Mouse (Mus musculus) limb, embryonic 11.5 days (tissue): ENCODE data around the gene Dhx9. TPM values are rescaled to one million over a fixed set of nuclear protein-coding genes. Genes with fewer than 3 reads are reported as not detected.

Experiments
- ATAC-seq: fragments of 200-750 bp; cut with Nextera tagmentation; 2 replicates; pipeline ENCODE4 v1.8.0; 2017; ENCODE audit warnings: low read depth; ENCODE audit not compliant: insufficient number of reproducible peaks, low FRiP score, low TSS enrichment
- DNase-seq: peaks from one replicate; pipeline ENCODE4 v3.0.0-alpha.2; 2015; ENCODE audit warnings: low spot score
- H3K27ac ChIP-seq: fragments of 300-500 bp; sonication (generic); replicated peaks from 2 replicates; pipeline ENCODE4 v1.5.1; 2014; ENCODE audit warnings: low read depth, mild to moderate bottlenecking, low read length
- H3K27me3 ChIP-seq: fragments of 300-500 bp; sonication (generic); 2 replicates; pipeline ENCODE4 v1.6.1; 2014; ENCODE audit warnings: mild to moderate bottlenecking, low read length, mixed read lengths; ENCODE audit not compliant: control insufficient read depth, insufficient read depth
- H3K36me3 ChIP-seq: fragments of 300-500 bp; sonication (generic); 2 replicates; pipeline ENCODE4 v1.6.1; 2014; ENCODE audit warnings: mild to moderate bottlenecking, low read length, moderate library complexity, mixed read lengths; ENCODE audit not compliant: control insufficient read depth, insufficient read depth
- H3K4me1 ChIP-seq: fragments of 300-500 bp; sonication (generic); 2 replicates; pipeline ENCODE4 v1.6.1; 2014; ENCODE audit warnings: low read length, mixed read lengths; ENCODE audit not compliant: control insufficient read depth, insufficient read depth
- H3K4me2 ChIP-seq: fragments of 300-500 bp; sonication (generic); 2 replicates; pipeline ENCODE4 v1.6.1; 2014; ENCODE audit warnings: low read depth, mild to moderate bottlenecking, moderate library complexity; ENCODE audit not compliant: severe bottlenecking
- H3K4me3 ChIP-seq: fragments of 300-500 bp; sonication (generic); 2 replicates; pipeline ENCODE4 v1.5.1; 2014; ENCODE audit warnings: low read depth, low read length
- H3K9ac ChIP-seq: fragments of 300-500 bp; sonication (generic); 2 replicates; pipeline ENCODE4 v1.6.1; 2014; ENCODE audit warnings: mild to moderate bottlenecking, low read length
- H3K9me3 ChIP-seq: fragments of 300-500 bp; sonication (generic); 2 replicates; pipeline ENCODE4 v1.6.1; 2016; ENCODE audit warnings: low read length; ENCODE audit not compliant: control insufficient read depth
- WGBS: fragments of 180-500 bp; shearing (Covaris S2); extraction: QIAGEN DNeasy Blood & Tissue Kit; methylation state at CpG from one replicate; pipeline ENCODE4 v1.1.7; 2014; 5-methylcytosine and 5-hydroxymethylcytosine counted together
- polyA plus RNA-seq: library from polyadenylated mRNA; unstranded; fragments of >200 nt; fragmentation: Nextera tagmentation; extraction: Ambion mirVana; gene quantifications from 2 replicates; pipeline ENCODE4 v1.2.1, GENCODE M21; 2014

Dhx9 gene
- polyA plus RNA-seq, 1 experiment from 2014 or later, result 28.1 TPM

GRCm38 (mm10) chr1:153443019-153443418, 44.4 kb downstream of the Dhx9 start:
- no peak for DNase-seq
- Histone ChIP-seq H3K36me3 (no peaks in the 10 kb centered on the region), H3K9me3 (no peaks in the 10 kb centered on the region), H3K4me1 (no peaks in the 10 kb centered on the region), H3K4me2 (no peak overlapping the region), H3K27ac (no peak overlapping the region), H3K4me3 (no peak overlapping the region), H3K27me3 (no peaks in the 10 kb centered on the region), H3K9ac (no peak overlapping the region)
- no peak for ATAC-seq
- 79% methylated on average over 1 of the region's 1 CpGs for WGBS

GRCm38 (mm10) chr1:153441656-153442055, 45.8 kb downstream of the Dhx9 start:
- H3K27ac ChIP-seq, result no peak overlapping the region
- H3K4me3 ChIP-seq, result no peak overlapping the region
- no peaks in the 10 kb centered on the region for H3K4me1 ChIP-seq
- no peak overlapping the region for H3K9ac ChIP-seq
- ATAC-seq (no peak), DNase-seq (no peak)
- WGBS, result 79% methylated on average over 3 of the region's 3 CpGs
- H3K9me3 ChIP-seq, result no peaks in the 10 kb centered on the region
- H3K27me3 ChIP-seq, result no peaks in the 10 kb centered on the region
- H3K4me2 ChIP-seq, result no peak overlapping the region
- no peaks in the 10 kb centered on the region for H3K36me3 ChIP-seq

GRCm38 (mm10) chr1:153440752-153441151, 46.7 kb downstream of the Dhx9 start:
- H3K9ac ChIP-seq, result no peak overlapping the region
- no peak overlapping the region for H3K4me2 ChIP-seq
- ATAC-seq (no peak), DNase-seq (no peak)
- no peaks in the 10 kb centered on the region for H3K27me3 ChIP-seq
- no peak overlapping the region for H3K4me3 ChIP-seq
- no peak overlapping the region for H3K27ac ChIP-seq
- H3K36me3 ChIP-seq, result no peaks in the 10 kb centered on the region
- no peaks in the 10 kb centered on the region for H3K9me3 ChIP-seq
- H3K4me1 ChIP-seq, result no peaks in the 10 kb centered on the region
- 82% methylated on average over 4 of the region's 4 CpGs for WGBS

DNA sequence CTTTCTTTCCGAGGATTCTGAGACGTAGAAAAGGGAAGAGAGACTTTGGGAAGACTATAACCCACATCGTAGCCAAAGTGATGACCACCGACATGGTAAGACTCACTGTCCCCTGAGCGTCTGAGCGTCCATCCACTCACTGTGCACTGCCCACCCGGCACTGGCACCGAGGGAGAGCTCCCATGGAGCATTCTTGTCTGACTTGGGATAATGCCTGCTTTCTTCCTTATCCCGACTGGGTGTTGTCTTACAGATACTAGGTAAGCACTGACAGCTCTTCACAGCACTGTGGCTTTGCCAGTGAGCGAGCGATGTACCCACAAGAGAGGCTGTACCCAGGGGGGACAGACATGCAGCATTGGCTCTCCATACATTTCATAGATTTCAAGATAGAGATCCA, 49.9 kb downstream of the Dhx9 start:
- no peak overlapping the region for H3K27ac ChIP-seq
- no peaks in the 10 kb centered on the region for H3K4me1 ChIP-seq
- no peak for ATAC-seq
- H3K36me3 ChIP-seq, result no peaks in the 10 kb centered on the region
- no peaks in the 10 kb centered on the region for H3K9me3 ChIP-seq
- WGBS, result 90% methylated on average over 11 of the region's 11 CpGs
- H3K4me3 ChIP-seq, result no peak overlapping the region
- H3K27me3 ChIP-seq, result no peaks in the 10 kb centered on the region
- H3K4me2 ChIP-seq, result no peak overlapping the region
- H3K9ac ChIP-seq, result no peak overlapping the region
- no peak for DNase-seq

GRCm38 (mm10) chr1:153433851-153434589, 53.4 kb downstream of the Dhx9 start:
- Histone ChIP-seq H3K4me1 (no peaks in the 10 kb centered on the region), H3K36me3 (no peaks in the 10 kb centered on the region), H3K27ac (no peak overlapping the region), H3K4me2 (no peak overlapping the region), H3K9me3 (no peaks in the 10 kb centered on the region), H3K4me3 (no peak overlapping the region), H3K27me3 (no peaks in the 10 kb centered on the region), H3K9ac (no peak overlapping the region)
- ATAC-seq, result no peak
- 85% methylated on average over 5 of the region's 5 CpGs for WGBS
- DNase-seq, result no peak

GRCm38 (mm10) chr1:153432329-153432728, 55.1 kb downstream of the Dhx9 start:
- H3K36me3 ChIP-seq, result no peaks in the 10 kb centered on the region
- H3K27ac ChIP-seq, result no peak overlapping the region
- ATAC-seq (no peak), DNase-seq (no peak)
- no peak overlapping the region for H3K9ac ChIP-seq
- WGBS, result 95% methylated on average over 2 of the region's 2 CpGs
- no peaks in the 10 kb centered on the region for H3K27me3 ChIP-seq
- no peak overlapping the region for H3K4me2 ChIP-seq
- H3K4me3 ChIP-seq, result no peak overlapping the region
- no peaks in the 10 kb centered on the region for H3K9me3 ChIP-seq
- no peaks in the 10 kb centered on the region for H3K4me1 ChIP-seq

DNA sequence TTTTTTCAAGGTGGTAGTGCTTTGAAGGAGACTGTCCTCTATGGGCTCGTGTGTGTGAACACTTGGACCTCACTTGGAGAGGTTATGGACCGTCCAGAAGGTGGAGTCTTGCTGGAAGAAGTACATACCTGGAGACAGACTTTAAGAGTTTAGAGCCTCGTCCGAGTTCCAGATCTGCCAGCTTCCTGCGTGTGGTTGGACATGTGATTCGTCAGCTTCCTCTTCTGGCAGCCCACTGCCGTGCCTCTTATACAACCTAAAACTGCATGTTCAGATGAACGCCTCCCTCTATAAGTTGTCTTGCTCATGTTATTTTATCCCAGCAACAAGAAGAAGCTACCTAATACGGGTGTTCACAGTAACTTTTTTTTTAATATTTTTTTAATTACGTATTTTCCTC, 55.8 kb downstream of the Dhx9 start:
- 81% methylated on average over 10 of the region's 10 CpGs for WGBS
- Histone ChIP-seq H3K27me3 (no peaks in the 10 kb centered on the region; the same call in 1 of the 2 replicates), H3K27ac (no peak overlapping the region), H3K4me2 (no peak overlapping the region), H3K36me3 (no peaks in the 10 kb centered on the region), H3K9ac (no peak overlapping the region), H3K9me3 (no peaks in the 10 kb centered on the region), H3K4me1 (no peaks in the 10 kb centered on the region), H3K4me3 (no peak overlapping the region)
- ATAC-seq (no peak), DNase-seq (no peak)

- Histone ChIP-seq H3K9ac (no peak overlapping the region), H3K27me3 (no peaks in the 10 kb centered on the region; the same call in 1 of the 2 replicates), H3K27ac (no peak overlapping the region), H3K4me3 (no peak overlapping the region), H3K9me3 (no peaks in the 10 kb centered on the region), H3K36me3 (no peaks in the 10 kb centered on the region), H3K4me1 (no peaks in the 10 kb centered on the region), H3K4me2 (no peak overlapping the region)
- WGBS, result 72% methylated on average over 7 of the region's 7 CpGs
- DNase-seq (no peak), ATAC-seq (no peak)
These were observed 56.3 kb downstream of the Dhx9 start for GRCm38 (mm10) chr1:153431158-153431557.
